Mouse (Mus musculus): ENCODE results near the gene Olfr789.

Olfr789 gene

DNA sequence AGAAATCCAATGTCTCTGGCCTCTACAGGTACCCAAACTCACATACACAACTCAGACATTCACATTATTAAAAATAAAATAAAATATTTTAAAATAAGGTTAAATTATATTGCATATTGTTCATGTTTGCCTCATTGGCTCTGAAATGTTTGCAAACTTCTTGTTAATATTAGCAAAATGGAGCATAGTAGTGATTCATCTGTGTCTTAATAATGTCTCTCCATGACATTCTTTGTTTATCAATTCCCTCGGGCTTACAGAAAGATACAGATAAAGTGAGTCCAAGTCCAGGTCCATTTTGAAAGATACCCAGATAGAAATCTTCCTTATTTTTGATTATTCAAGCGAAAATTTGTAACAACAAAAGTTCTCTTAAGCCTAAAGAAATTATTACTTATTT lies at the start of gene Olfr789:
Gene Olfr789 (plus strand): TSS at position 301 of the 400 bp plus-strand sequence.
- in situ Hi-C loops (cut with MboI, MseI) = loop anchor here (5.0 kb wide), 1 partner anchor 177 kb away; no protein-coding TSS in a partner anchor

GRCm38 (mm10) chr10:129461562-129461961 lies 23.0 kb upstream of the Olfr789 start, which contains the start of gene Olfr787:
Gene Olfr787 (plus strand): TSS chr10:129461862.
- in situ Hi-C loops (cut with MboI, MseI) = no loop called here

DNA sequence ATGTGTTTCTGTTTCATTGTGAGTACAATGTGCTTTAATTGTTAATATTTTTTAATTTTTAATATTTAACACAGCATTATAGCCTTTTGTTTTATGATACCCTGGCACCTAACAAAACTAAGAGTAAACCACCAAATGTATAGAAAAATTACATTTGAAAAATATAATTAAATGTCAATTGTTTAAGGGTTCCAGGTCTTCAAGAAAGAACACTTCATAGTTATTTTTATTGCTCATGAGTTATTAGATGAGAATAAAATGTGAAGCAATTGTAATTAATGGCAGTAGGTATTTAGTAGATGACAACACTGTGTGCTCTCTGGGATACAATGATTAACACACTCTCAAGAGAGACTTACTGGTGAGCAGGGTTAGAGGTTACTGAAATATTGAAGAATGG lies 13.9 kb upstream of the Olfr789 start, which contains the start of gene Olfr788:
Gene Olfr788 (plus strand): TSS at position 301 of the 400 bp plus-strand sequence.
- in situ Hi-C loops (cut with MboI, MseI) = no loop called here

DNA sequence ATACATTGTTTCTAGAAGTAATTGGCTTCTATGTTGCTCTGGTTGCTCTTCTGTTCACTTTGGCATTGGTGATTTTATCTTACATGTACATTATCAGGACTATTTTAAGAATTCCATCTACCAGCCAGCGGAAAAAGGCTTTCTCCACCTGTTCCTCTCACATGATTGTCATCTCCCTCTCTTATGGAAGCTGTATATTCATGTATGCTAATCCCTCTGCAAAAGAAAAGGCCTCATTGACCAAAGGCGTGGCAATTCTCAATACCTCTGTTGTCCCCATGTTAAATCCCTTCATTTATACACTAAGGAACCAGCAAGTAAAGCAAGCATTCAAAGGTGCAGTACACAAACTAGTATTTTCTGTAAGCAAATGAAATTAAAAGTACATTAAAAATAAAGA lies 11.3 kb upstream of the Olfr789 start:
- in situ Hi-C loops (cut with MboI, MseI) = no loop called here

DNA sequence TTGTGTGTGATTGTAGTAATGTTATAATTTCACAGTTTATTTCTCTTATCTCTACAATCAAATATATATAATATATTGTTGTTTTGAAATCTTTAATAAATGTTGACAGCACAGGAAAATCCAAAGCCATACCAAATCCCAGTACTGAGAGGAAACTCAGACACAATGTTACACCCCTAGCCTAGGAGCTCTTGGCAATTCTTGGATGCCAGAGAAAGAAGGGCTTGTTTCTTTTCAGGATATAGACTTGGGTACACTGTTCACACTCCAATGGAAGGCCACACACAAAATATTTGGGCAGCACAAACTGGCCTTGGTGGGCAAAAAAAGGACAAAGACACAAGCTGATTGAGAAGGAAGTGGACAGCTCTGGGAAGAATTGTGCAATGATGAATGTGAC lies 10.8 kb upstream of the Olfr789 start:
- in situ Hi-C loops (cut with MboI, MseI) = no loop called here

GRCm38 (mm10) chr10:129490101-129490500 lies 5.5 kb downstream of the Olfr789 start:
- in situ Hi-C loops (cut with MboI, MseI) = no loop called here

GRCm38 (mm10) chr10:129498192-129498591 lies 13.6 kb downstream of the Olfr789 start, which contains the start of gene Olfr790:
Gene Olfr790 (plus strand): TSS chr10:129498492.
- in situ Hi-C loops (cut with MboI, MseI) = no loop called here

- in situ Hi-C loops (cut with MboI, MseI) = no loop called here
These were observed 36.9 kb downstream of the Olfr789 start, which contains the start of gene Olfr791 for GRCm38 (mm10) chr10:129521492-129521891. Gene Olfr791 (plus strand): TSS chr10:129521792.

GRCm38 (mm10) chr10:129538862-129539261 lies 54.3 kb downstream of the Olfr789 start, which contains the start of gene Olfr792:
Gene Olfr792 (plus strand): TSS chr10:129539162.
- in situ Hi-C loops (cut with MboI, MseI) = no loop called here

Data from regulatory T cell (primary cell).